Mouse (Mus musculus) hindbrain, postnatal 0 days (tissue): ENCODE measurements around the gene Neurl4. TPM values are rescaled to one million over a fixed set of nuclear protein-coding genes. Genes with fewer than 3 reads are reported as not detected.

Source experiments
- ATAC-seq: fragments of 200-750 bp; cut with Nextera tagmentation; 2 replicates; pipeline ENCODE4 v1.8.0; 2017; ENCODE audit warnings: mild to moderate bottlenecking, moderate TSS enrichment, moderate library complexity
- DNase-seq: peaks from one replicate; pipeline ENCODE4 v3.0.0-alpha.2; 2015; ENCODE audit warnings: low spot score
- H3K27ac ChIP-seq: fragments of 300-500 bp; sonication (generic); 2 replicates; pipeline ENCODE4 v1.5.1; 2014; ENCODE audit warnings: mild to moderate bottlenecking
- H3K27me3 ChIP-seq: fragments of 300-500 bp; sonication (generic); 2 replicates; pipeline ENCODE4 v1.6.1; 2014; ENCODE audit warnings: low read length, mixed read lengths; ENCODE audit not compliant: insufficient read depth
- H3K36me3 ChIP-seq: fragments of 300-500 bp; sonication (generic); 2 replicates; pipeline ENCODE4 v1.6.1; 2014; ENCODE audit warnings: low read length, mixed read lengths; ENCODE audit not compliant: insufficient read depth
- H3K4me1 ChIP-seq: fragments of 300-500 bp; sonication (generic); 2 replicates; pipeline ENCODE4 v1.6.1; 2014; ENCODE audit warnings: antibody characterized with exemption, low read length, mixed read lengths; ENCODE audit not compliant: insufficient read depth
- H3K4me2 ChIP-seq: fragments of 300-500 bp; sonication (generic); 2 replicates; pipeline ENCODE4 v1.6.1; 2014; ENCODE audit warnings: low read depth, mild to moderate bottlenecking, low read length, moderate library complexity, mixed read lengths
- H3K4me3 ChIP-seq: fragments of 300-500 bp; sonication (generic); 2 replicates; pipeline ENCODE4 v1.5.1; 2014; ENCODE audit warnings: low read length
- H3K9ac ChIP-seq: fragments of 300-500 bp; sonication (generic); replicated peaks from 2 replicates; pipeline ENCODE4 v1.6.1; 2014; ENCODE audit warnings: mild to moderate bottlenecking, low read length, moderate library complexity, mixed read lengths
- H3K9me3 ChIP-seq: fragments of 300-500 bp; sonication (generic); 2 replicates; pipeline ENCODE4 v1.6.1; 2016; ENCODE audit warnings: low read length, mixed read lengths
- CTCF ChIP-seq: IDR thresholded peaks from 2 replicates; pipeline ENCODE4 v1.5.1; 2016; ENCODE audit warnings: antibody characterized with exemption, control low read depth, low read depth
- WGBS: fragments of 180-500 bp; shearing (Covaris S2); extraction: QIAGEN DNeasy Blood & Tissue Kit; methylation state at CpG from one replicate; pipeline ENCODE4 v1.1.7; 2014; 5-methylcytosine and 5-hydroxymethylcytosine counted together
- polyA plus RNA-seq: library from polyadenylated mRNA; unstranded; fragments of >200 nt; fragmentation: Nextera tagmentation; extraction: Ambion mirVana; gene quantifications from 2 replicates; pipeline ENCODE4 v1.2.1, GENCODE M21; 2015
- total RNA-seq: library from RNA; depleted of rRNA; stranded (reverse); fragments of >200 nt; gene quantifications from 2 replicates; pipeline ENCODE4 v1.2.3, GENCODE M21; 2014

Neurl4 gene
- total and polyA plus RNA-seq, 2 experiments from 2014 or later, result 11.9 to 118 TPM

DNA sequence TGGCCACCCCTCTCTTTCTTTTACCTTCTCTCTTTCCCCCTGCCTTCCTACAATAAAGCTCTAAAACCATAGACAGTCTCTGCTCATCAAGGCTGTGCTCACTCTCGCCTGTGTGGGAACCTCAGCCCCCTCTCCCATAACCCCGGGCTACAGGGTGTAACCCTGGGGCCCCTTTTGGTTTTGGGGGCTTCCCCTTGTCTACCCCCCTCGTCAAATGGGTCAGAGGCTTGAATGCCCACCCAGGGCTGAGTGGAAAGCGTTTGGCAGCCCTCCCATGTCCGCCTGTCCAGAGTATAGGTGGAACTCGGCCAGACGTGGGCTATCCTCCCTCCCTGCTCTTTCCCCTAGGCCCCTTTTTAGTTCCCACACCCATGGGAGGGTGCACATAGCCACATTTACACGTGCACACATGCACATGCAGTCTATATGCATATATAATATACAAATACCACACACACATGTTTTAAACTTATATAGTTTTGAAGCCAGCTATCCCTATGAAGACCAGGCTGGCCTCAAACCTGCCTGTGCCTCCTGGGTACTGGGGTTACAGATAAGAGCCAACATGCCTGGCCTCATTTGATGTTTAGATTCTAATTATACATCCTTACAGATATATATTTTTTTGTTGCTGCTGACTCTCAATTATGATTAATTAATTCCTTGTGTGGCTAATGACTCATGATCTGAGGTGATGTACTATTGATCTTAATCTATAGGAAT lies 36.6 kb upstream of the Neurl4 start:
- no peak overlapping the region for H3K4me2 ChIP-seq
- ATAC-seq (no peak), DNase-seq (no peak)
- H3K9ac ChIP-seq, result no peak overlapping the region
- H3K27ac ChIP-seq, result no peak overlapping the region
- H3K36me3 ChIP-seq, result no peaks in the 10 kb centered on the region
- H3K9me3 ChIP-seq, result no peaks in the 10 kb centered on the region
- no peak overlapping the region for H3K4me3 ChIP-seq
- no peak for TF ChIP-seq CTCF
- H3K4me1 ChIP-seq, result no peaks in the 10 kb centered on the region
- 0 out of 2 replicates have a peak, but pooled peaks cover under 1% of the 10 kb centered on the region for H3K27me3 ChIP-seq
- 44% methylated on average over 8 of the region's 8 CpGs for WGBS

DNA sequence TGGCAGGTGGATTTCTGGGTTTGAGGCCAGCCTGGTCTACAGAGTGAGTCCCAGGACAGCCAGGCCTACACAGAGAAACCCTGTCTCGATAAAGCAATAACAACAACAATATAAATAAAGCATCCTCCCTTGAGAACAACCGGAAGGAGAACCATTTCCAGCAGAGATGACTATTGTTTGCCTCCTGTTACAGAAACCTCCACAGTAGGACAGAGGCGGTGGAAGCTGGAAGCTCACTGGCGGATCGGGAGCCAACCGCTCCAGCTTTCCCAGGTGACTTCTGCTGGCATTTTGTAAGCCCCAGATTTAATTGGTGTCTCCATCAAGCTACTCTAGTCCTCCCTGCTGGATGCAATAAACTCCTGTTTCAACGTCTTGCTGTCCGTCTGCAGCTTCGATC lies 35.3 kb upstream of the Neurl4 start:
- H3K9me3 ChIP-seq, result no peaks in the 10 kb centered on the region
- no peak for DNase-seq
- 65% methylated on average over 9 of the region's 9 CpGs for WGBS
- H3K27me3 ChIP-seq, result no peaks in the 10 kb centered on the region
- no peaks in the 10 kb centered on the region for H3K36me3 ChIP-seq
- no peak overlapping the region for H3K4me3 ChIP-seq
- TF ChIP-seq CTCF, result no peak
- H3K4me2 ChIP-seq, result no peak overlapping the region
- ATAC-seq, result no peak
- no peaks in the 10 kb centered on the region for H3K4me1 ChIP-seq
- H3K9ac ChIP-seq, result no peak overlapping the region
- H3K27ac ChIP-seq, result no peak overlapping the region

- TF ChIP-seq CTCF, result no peak
- WGBS, result 65% methylated on average over 9 of the region's 9 CpGs
- Histone ChIP-seq H3K27ac (no peak overlapping the region), H3K4me1 (no peaks in the 10 kb centered on the region), H3K36me3 (no peaks in the 10 kb centered on the region), H3K27me3 (no peaks in the 10 kb centered on the region), H3K4me3 (no peak overlapping the region), H3K4me2 (no peak overlapping the region), H3K9ac (no peak overlapping the region), H3K9me3 (no peaks in the 10 kb centered on the region)
- ATAC-seq, result no peak
- DNase-seq, result no peak
Measured at GRCm38 (mm10) chr11:69867335-69867734, 33.5 kb upstream of the Neurl4 start.

- DNase-seq (no peak), ATAC-seq (no peak)
- no peak overlapping the region for H3K27ac ChIP-seq
- no peaks in the 10 kb centered on the region for H3K9me3 ChIP-seq
- TF ChIP-seq CTCF, result no peak
- H3K4me3 ChIP-seq, result no peak overlapping the region
- no peak overlapping the region for H3K4me2 ChIP-seq
- H3K27me3 ChIP-seq, result no peaks in the 10 kb centered on the region
- H3K4me1 ChIP-seq, result no peaks in the 10 kb centered on the region
- no peak overlapping the region for H3K9ac ChIP-seq
- no peaks in the 10 kb centered on the region for H3K36me3 ChIP-seq
- WGBS, result 85% methylated on average over 2 of the region's 2 CpGs
Measured at GRCm38 (mm10) chr11:69870289-69871069, 30.4 kb upstream of the Neurl4 start.

GRCm38 (mm10) chr11:69871822-69872221 lies 29.1 kb upstream of the Neurl4 start:
- no peak overlapping the region for H3K27ac ChIP-seq
- DNase-seq (no peak), ATAC-seq (no peak)
- WGBS, result 91% methylated on average over 7 of the region's 7 CpGs
- no peak for TF ChIP-seq CTCF
- no peaks in the 10 kb centered on the region for H3K27me3 ChIP-seq
- no peak overlapping the region for H3K4me2 ChIP-seq
- no peaks in the 10 kb centered on the region for H3K4me1 ChIP-seq
- no peaks in the 10 kb centered on the region for H3K36me3 ChIP-seq
- no peak overlapping the region for H3K9ac ChIP-seq
- no peaks in the 10 kb centered on the region for H3K9me3 ChIP-seq
- no peak overlapping the region for H3K4me3 ChIP-seq

- no peak for TF ChIP-seq CTCF
- ATAC-seq, result no peak
- WGBS, result 67% methylated on average over 4 of the region's 4 CpGs
Measured at GRCm38 (mm10) chr11:69872451-69872850, 28.4 kb upstream of the Neurl4 start.

GRCm38 (mm10) chr11:69876186-69876585 lies 24.7 kb upstream of the Neurl4 start:
- 68% methylated on average over 7 of the region's 7 CpGs for WGBS
- no peak for DNase-seq
- peaks cover 5% of the 10 kb centered on the region; the same call in 1 of the 2 replicates for H3K4me1 ChIP-seq
- H3K9ac ChIP-seq, result no peak overlapping the region
- no peak for ATAC-seq
- H3K4me3 ChIP-seq, result no peak overlapping the region
- H3K36me3 ChIP-seq, result no peaks in the 10 kb centered on the region
- H3K4me2 ChIP-seq, result no peak overlapping the region
- TF ChIP-seq CTCF, result no peak
- H3K9me3 ChIP-seq, result no peaks in the 10 kb centered on the region
- H3K27me3 ChIP-seq, result no peaks in the 10 kb centered on the region
- H3K27ac ChIP-seq, result no peak overlapping the region

More at GRCm38 (mm10) chr11:69872451-69872850, 28.4 kb upstream of the Neurl4 start:
- Histone ChIP-seq H3K27ac (no peak overlapping the region), H3K27me3 (no peaks in the 10 kb centered on the region), H3K36me3 (no peaks in the 10 kb centered on the region), H3K4me1 (peaks cover 5% of the 10 kb centered on the region; the same call in 1 of the 2 replicates), H3K4me2 (no peak overlapping the region), H3K9me3 (no peaks in the 10 kb centered on the region), H3K4me3 (no peak overlapping the region), H3K9ac (no peak overlapping the region)
- no peak for DNase-seq
